12 mouse cellular contexts compared by ENCODE assay signal in genomic region chrX:36762894-36763293, GRCm38 (mm10). TPM values are rescaled to one million over a fixed set of nuclear protein-coding genes. Genes with fewer than 3 reads are reported as not detected.
DNase-seq lines count a peak whose midpoint lies in the region; ATAC-seq and TF ChIP-seq lines count a peak whose summit lies in the region.
"Had no signal": no experiment of that assay in that cellular context is flagged by ENCODE, and none has a peak within 500 bp of the region (broad histone marks: within the 10 kb centered on the region; RNA-seq: fewer than 3 reads in every experiment).

No protein-coding gene starts in this region.

- no peaks in the 10 kb centered on the region for H3K27me3 ChIP-seq in kidney, embryonic 15.5 days
- no peaks in the 10 kb centered on the region for H3K27me3 ChIP-seq in hindbrain, embryonic 13.5 days
- no peaks in the 10 kb centered on the region for H3K27me3 ChIP-seq in midbrain, embryonic 14.5 days (ENCODE audit: control insufficient read depth, insufficient read depth, low read length)
- no peaks in the 10 kb centered on the region for H3K27me3 ChIP-seq in thymus, adult 2 months (ENCODE audit: control insufficient read depth, insufficient read depth, low read length)
- no peaks in the 10 kb centered on the region for H3K27me3 ChIP-seq in heart, embryonic 12.5 days (replicated peaks)

- DNase-seq in kidney, postnatal 4 days = no peak
- DNase-seq in brain, embryonic 14.5 days (ENCODE audit: low read depth) = peak; percentile 32
- DNase-seq in midbrain, embryonic 14.5 days = no peak
- no peak for DNase-seq in embryo, embryonic 10 days (ENCODE audit: low spot score)
- no peak for DNase-seq in thymus, adult 2 months
- DNase-seq: heart, postnatal 10 days; right cerebral cortex, postnatal 14 days had no signal

- no peak for TF ChIP-seq POLR2A in brain, embryonic 14.5 days (IDR thresholded peaks at IDR 0.05; ENCODE audit: borderline replicate concordance, extremely low read depth, insufficient read depth, insufficient read length, poor library complexity, severe bottlenecking)
- TF ChIP-seq POLR2A in thymus, adult 2 months (IDR thresholded peaks at IDR 0.05; ENCODE audit: control insufficient read depth, extremely low read depth, insufficient read depth, low read length, poor library complexity) = no peak

- H3K9ac ChIP-seq in kidney, embryonic 15.5 days = no peak overlapping the region
- no peak overlapping the region for H3K9ac ChIP-seq in hindbrain, embryonic 13.5 days
- H3K9ac ChIP-seq in midbrain, embryonic 14.5 days (replicated peaks; ENCODE audit: low read length) = no peak overlapping the region
- H3K9ac ChIP-seq in heart, embryonic 12.5 days = no peak overlapping the region

- no peak overlapping the region for H3K4me2 ChIP-seq in kidney, embryonic 15.5 days
- 0 out of 2 replicates have a peak overlapping the region, but pooled peaks have one; percentile 6 for H3K4me2 ChIP-seq in hindbrain, embryonic 13.5 days
- peak overlapping the region; percentile 24 for H3K4me2 ChIP-seq in midbrain, embryonic 14.5 days (ENCODE audit: low read length)
- no peak overlapping the region for H3K4me2 ChIP-seq in heart, embryonic 12.5 days

- WGBS in kidney, embryonic 15.5 days = 72% methylated on average over 4 of the region's 4 CpGs
- WGBS in hindbrain, embryonic 13.5 days = 59% methylated on average over 4 of the region's 4 CpGs
- WGBS in midbrain, embryonic 14.5 days = 43% methylated on average over 4 of the region's 4 CpGs
- WGBS in thymus, adult 2 months = 90% methylated on average over 4 of the region's 4 CpGs
- WGBS in heart, embryonic 12.5 days = 51% methylated on average over 4 of the region's 4 CpGs

- no peaks in the 10 kb centered on the region for H3K4me1 ChIP-seq in kidney, embryonic 15.5 days
- H3K4me1 ChIP-seq in hindbrain, embryonic 13.5 days (replicated peaks) = peaks cover 8% of the 10 kb centered on the region
- H3K4me1 ChIP-seq in midbrain, embryonic 14.5 days (ENCODE audit: control insufficient read depth, insufficient read depth, low read length) = 0 out of 2 replicates have a peak, but pooled peaks cover 3% of the 10 kb centered on the region
- H3K4me1 ChIP-seq in thymus, adult 2 months (replicated peaks; ENCODE audit: control insufficient read depth, insufficient read depth, low read length) = peaks cover 7% of the 10 kb centered on the region
- H3K4me1 ChIP-seq in heart, embryonic 12.5 days (replicated peaks) = no peaks in the 10 kb centered on the region

- no peaks in the 10 kb centered on the region for H3K36me3 ChIP-seq in kidney, embryonic 15.5 days
- no peaks in the 10 kb centered on the region for H3K36me3 ChIP-seq in hindbrain, embryonic 13.5 days
- H3K36me3 ChIP-seq in midbrain, embryonic 14.5 days (ENCODE audit: control insufficient read depth, insufficient read depth, low read length) = no peaks in the 10 kb centered on the region
- H3K36me3 ChIP-seq in thymus, adult 2 months (ENCODE audit: control insufficient read depth, insufficient read depth, low read length) = no peaks in the 10 kb centered on the region
- H3K36me3 ChIP-seq in heart, embryonic 12.5 days = no peaks in the 10 kb centered on the region

- H3K27ac ChIP-seq in kidney, embryonic 15.5 days = 0 out of 2 replicates have a peak overlapping the region, but pooled peaks have one; percentile 41
- H3K27ac ChIP-seq in hindbrain, embryonic 13.5 days = peak overlapping the region; percentile 75
- peak overlapping the region; percentile 81 for H3K27ac ChIP-seq in midbrain, embryonic 14.5 days (replicated peaks; ENCODE audit: low read depth, low read length)
- no peak overlapping the region for H3K27ac ChIP-seq in thymus, adult 2 months (ENCODE audit: control insufficient read depth, insufficient read depth, low read length)
- no peak overlapping the region for H3K27ac ChIP-seq in heart, embryonic 12.5 days (ENCODE audit: poor library complexity, severe bottlenecking)

- no peaks in the 10 kb centered on the region for H3K9me3 ChIP-seq in kidney, embryonic 15.5 days (replicated peaks)
- H3K9me3 ChIP-seq in hindbrain, embryonic 13.5 days = no peaks in the 10 kb centered on the region
- H3K9me3 ChIP-seq in midbrain, embryonic 14.5 days (ENCODE audit: control insufficient read depth, low read length) = no peaks in the 10 kb centered on the region
- no peaks in the 10 kb centered on the region for H3K9me3 ChIP-seq in heart, embryonic 12.5 days (replicated peaks)

- ATAC-seq in kidney, embryonic 15.5 days (replicated peaks; ENCODE audit: low FRiP score) = no peak
- no peak for ATAC-seq in hindbrain, embryonic 13.5 days (ENCODE audit: low FRiP score)
- peak; percentile 29; the same call in 1 of the 2 replicates for ATAC-seq in midbrain, embryonic 14.5 days (ENCODE audit: low FRiP score, low TSS enrichment)
- ATAC-seq in heart, embryonic 12.5 days (ENCODE audit: insufficient number of reproducible peaks, low FRiP score) = no peak
- ATAC-seq: CD4-positive, CD25-positive, alpha-beta regulatory T cell, adult 4 months had no signal

- no peak overlapping the region for H3K4me3 ChIP-seq in kidney, embryonic 15.5 days (replicated peaks)
- no peak overlapping the region for H3K4me3 ChIP-seq in hindbrain, embryonic 13.5 days
- H3K4me3 ChIP-seq in midbrain, embryonic 14.5 days (replicated peaks; ENCODE audit: low read depth, low read length) = no peak overlapping the region
- H3K4me3 ChIP-seq in thymus, adult 2 months (ENCODE audit: control insufficient read depth, insufficient read depth, low read length) = no peak overlapping the region
- H3K4me3 ChIP-seq in heart, embryonic 12.5 days = no peak overlapping the region
- H3K4me3 ChIP-seq: myocyte had no signal

- TF ChIP-seq CTCF in brain, embryonic 14.5 days (IDR thresholded peaks at IDR 0.05; ENCODE audit: borderline replicate concordance, extremely low read depth, insufficient read depth, insufficient read length) = no peak
- TF ChIP-seq CTCF in thymus, adult 2 months (IDR thresholded peaks at IDR 0.05; ENCODE audit: borderline replicate concordance, control insufficient read depth, extremely low read depth, insufficient read depth, low read length, poor library complexity) = no peak

RNA-seq across cellular contexts. Expression of gene Slc25a43, which starts 19.4 kb away (rescaled TPM):
- 2.8 and 3.4 TPM in 2 replicates for polyA plus RNA-seq in kidney, embryonic 15.5 days (2015; fragmentation: Nextera tagmentation; extraction: Ambion mirVana)
- polyA plus RNA-seq in brain, embryonic 14.5 days (2012; rRNA removed) = 0.66 and 0.89 TPM in 2 replicates
- 0.85 and 0.92 TPM in 2 replicates for polyA plus RNA-seq in hindbrain, embryonic 13.5 days (2015; fragmentation: Nextera tagmentation; extraction: Ambion mirVana)
- polyA plus RNA-seq in midbrain, embryonic 14.5 days (2014; fragmentation: Nextera tagmentation; extraction: Ambion mirVana) = 0.65 and 0.71 TPM in 2 replicates
- polyA plus RNA-seq in thymus, adult 2 months (2012; rRNA removed) = 1.6 and 2.2 TPM in 2 replicates
- 2.5 and 3.1 TPM in 2 replicates for polyA plus RNA-seq in heart, embryonic 12.5 days (2016; fragmentation: Nextera tagmentation; extraction: Ambion mirVana)

RNA-seq across cellular contexts. Expression of gene Slc25a5, which starts 32.6 kb away (rescaled TPM):
- 783 and 885 TPM in 2 replicates for polyA plus RNA-seq in kidney, embryonic 15.5 days (2015; fragmentation: Nextera tagmentation; extraction: Ambion mirVana)
- polyA plus RNA-seq in brain, embryonic 14.5 days (2012; rRNA removed) = 477 and 533 TPM in 2 replicates
- polyA plus RNA-seq in hindbrain, embryonic 13.5 days (2015; fragmentation: Nextera tagmentation; extraction: Ambion mirVana) = 568 and 574 TPM in 2 replicates
- 552 and 571 TPM in 2 replicates for polyA plus RNA-seq in midbrain, embryonic 14.5 days (2014; fragmentation: Nextera tagmentation; extraction: Ambion mirVana)
- polyA plus RNA-seq in thymus, adult 2 months (2012; rRNA removed) = 920 and 977 TPM in 2 replicates
- 989 and 1,024 TPM in 2 replicates for polyA plus RNA-seq in heart, embryonic 12.5 days (2016; fragmentation: Nextera tagmentation; extraction: Ambion mirVana)

Comparison
In these comparisons a context has a peak if more than half of its experiments do, and no peak if none do; other contexts are left out.
1. H3K27ac ChIP-seq: peak in kidney, embryonic 15.5 days (single experiment), hindbrain, embryonic 13.5 days (single experiment) and midbrain, embryonic 14.5 days (single experiment); none in thymus, adult 2 months (single experiment) and heart, embryonic 12.5 days (single experiment).
2. H3K4me2 ChIP-seq: peak in hindbrain, embryonic 13.5 days (single experiment) and midbrain, embryonic 14.5 days (single experiment); none in kidney, embryonic 15.5 days (single experiment) and heart, embryonic 12.5 days (single experiment).